Mouse (Mus musculus): ENCODE results near the gene Serpina3c. TPM values are rescaled to one million over a fixed set of nuclear protein-coding genes. Genes with fewer than 3 reads are reported as not detected.

Gene Serpina3c
- total and polyA plus RNA-seq, 3 experiments: not detected

DNA sequence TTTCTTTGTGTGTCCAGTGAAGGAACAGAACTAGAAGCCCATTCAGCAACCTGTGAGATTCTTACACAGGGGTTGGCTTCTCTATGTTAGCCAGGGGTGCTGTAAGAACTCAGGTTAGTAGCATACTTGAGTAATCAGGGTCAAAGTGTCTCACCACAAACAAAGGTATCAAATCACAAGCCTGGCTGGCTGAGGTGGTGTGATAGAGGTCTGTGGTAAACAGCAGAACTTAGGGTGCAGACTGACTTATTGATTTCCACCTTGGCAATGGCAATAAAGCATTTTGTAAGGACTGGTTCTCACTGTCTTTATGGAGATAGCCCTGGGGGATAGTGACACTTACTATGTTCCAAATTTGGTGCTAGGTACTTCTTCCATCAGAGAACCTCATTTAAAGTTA lies 47.8 kb downstream of the Serpina3c start:
- Histone ChIP-seq H3K4me3 (replicated peaks in 1 of 3; ENCODE audit: low read depth in 2 of 3, low read length in 2 of 3, poor library complexity in 1 of 3) (no peak overlapping the region), H3K9ac (ENCODE audit: insufficient read depth, low read depth) (no peak overlapping the region), H3K4me2 (ENCODE audit: insufficient read depth, low read depth, poor library complexity, severe bottlenecking) (no peak overlapping the region), H3K9me3 (replicated peaks; ENCODE audit: low read length) (no peaks in the 10 kb centered on the region), H3K27me3 (replicated peaks) (peaks cover 70% of the 10 kb centered on the region), H3K79me2 (replicated peaks; ENCODE audit: control insufficient read depth, extremely low read depth, insufficient read depth, poor library complexity, severe bottlenecking) (no peaks in the 10 kb centered on the region), H3K27ac (ENCODE audit: insufficient read depth, low read depth) (no peak overlapping the region), H3K4me1 (ENCODE audit: control insufficient read depth in 1 of 2, insufficient read depth in 2 of 2) (no peaks in the 10 kb centered on the region), H3K36me3 (replicated peaks in 1 of 2; ENCODE audit: control insufficient read depth in 1 of 2, insufficient read depth in 1 of 2, low read length in 1 of 2) (no peaks in the 10 kb centered on the region)
- no peak for DNase-seq (ENCODE audit: extremely low read depth)
- in situ Hi-C loops (cut with MboI; ENCODE audit: low pct_ligation_motif_present, low pct_unique_long_range_greater_than_20kb, low sequenced_read_pairs): no loop called here
- dilution Hi-C loops (cut with MboI; ENCODE audit: extremely low pct_ligation_motif_present, extremely low pct_unique_long_range_greater_than_20kb, low sequenced_read_pairs): no loop called here
- no peak for TF ChIP-seq JUND (conservative IDR thresholded peaks at IDR 0.05; ENCODE audit: low read depth, low read length)

DNA sequence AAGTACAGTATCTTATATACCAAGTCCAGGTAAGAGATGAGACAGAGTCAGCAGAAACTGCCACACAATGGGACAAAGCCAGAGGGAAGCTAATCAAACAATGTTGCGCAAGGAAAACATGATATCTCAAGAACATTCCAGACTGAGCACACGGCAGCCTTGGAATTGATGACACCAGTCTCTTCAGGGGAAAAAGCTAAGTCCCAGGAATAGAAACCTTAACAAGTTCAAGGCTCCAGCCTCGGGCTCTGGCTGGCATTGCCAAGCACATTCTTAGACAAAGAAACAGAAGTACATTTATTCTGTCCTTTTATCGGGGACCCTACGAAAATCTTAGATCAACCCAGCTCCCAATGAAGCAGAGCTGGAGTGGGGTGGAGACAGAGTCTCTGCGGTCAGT lies 52.9 kb downstream of the Serpina3c start, which contains the start of gene Serpina5:
Gene Serpina5, plus strand, starts transcription at position 346 of the 400 bp plus-strand sequence.
- Histone ChIP-seq H3K36me3 (replicated peaks in 1 of 2; ENCODE audit: control insufficient read depth in 1 of 2, insufficient read depth in 1 of 2, low read length in 1 of 2) (no peaks in the 10 kb centered on the region), H3K9me3 (replicated peaks; ENCODE audit: low read length) (no peaks in the 10 kb centered on the region), H3K79me2 (replicated peaks; ENCODE audit: control insufficient read depth, extremely low read depth, insufficient read depth, poor library complexity, severe bottlenecking) (no peaks in the 10 kb centered on the region), H3K27ac (ENCODE audit: insufficient read depth, low read depth) (no peak within 1 kb of the TSS), H3K9ac (ENCODE audit: insufficient read depth, low read depth) (no peak within 1 kb of the TSS), H3K4me2 (ENCODE audit: insufficient read depth, low read depth, poor library complexity, severe bottlenecking) (no peak within 1 kb of the TSS), H3K27me3 (replicated peaks) (peaks cover 75% of the 10 kb centered on the region), H3K4me3 (replicated peaks in 1 of 3; ENCODE audit: low read depth in 2 of 3, low read length in 2 of 3, poor library complexity in 1 of 3) (no peak within 1 kb of the TSS), H3K4me1 (ENCODE audit: control insufficient read depth in 1 of 2, insufficient read depth in 2 of 2) (no peaks in the 10 kb centered on the region)
- in situ Hi-C loops (cut with MboI; ENCODE audit: low pct_ligation_motif_present, low pct_unique_long_range_greater_than_20kb, low sequenced_read_pairs) (no loop called here), dilution Hi-C loops (cut with MboI; ENCODE audit: extremely low pct_ligation_motif_present, extremely low pct_unique_long_range_greater_than_20kb, low sequenced_read_pairs) (no loop called here)
- no peak for TF ChIP-seq SMC3 (IDR thresholded peaks at IDR 0.05; ENCODE audit: low read depth, low read length)
- no peak for TF ChIP-seq MXI1 (IDR thresholded peaks at IDR 0.05; ENCODE audit: low read depth, low read length)
- no peak for TF ChIP-seq PAX5 (IDR thresholded peaks at IDR 0.05; ENCODE audit: low read length)
- no peak for TF ChIP-seq MAFK (IDR thresholded peaks at IDR 0.05; ENCODE audit: insufficient replicate concordance, low read length)
- TF ChIP-seq BHLHE40 (IDR thresholded peaks at IDR 0.05; ENCODE audit: low read depth, low read length): no peak
- no peak for TF ChIP-seq USF2 (conservative IDR thresholded peaks at IDR 0.05; ENCODE audit: low read depth, low read length)
- TF ChIP-seq RAD21 (IDR thresholded peaks at IDR 0.05; ENCODE audit: low read depth, low read length): no peak
- no peak for TF ChIP-seq ZMIZ1 (IDR thresholded peaks at IDR 0.05; ENCODE audit: low read depth, low read length)
- TF ChIP-seq HCFC1 (IDR thresholded peaks at IDR 0.05; ENCODE audit: low read depth, low read length): no peak
- no peak for TF ChIP-seq MEF2A (IDR thresholded peaks at IDR 0.05; ENCODE audit: borderline replicate concordance, low read depth, low read length)
- TF ChIP-seq MYC (IDR thresholded peaks at IDR 0.05; ENCODE audit: low read depth, low read length): no peak
- TF ChIP-seq MAZ (IDR thresholded peaks at IDR 0.05; ENCODE audit: low read depth, low read length): no peak
- TF ChIP-seq ZNF384 (IDR thresholded peaks at IDR 0.05; ENCODE audit: low read depth, low read length): no peak
- no peak for TF ChIP-seq ETS1 (conservative IDR thresholded peaks at IDR 0.05; ENCODE audit: low read depth, low read length)
- TF ChIP-seq KAT2A (IDR thresholded peaks at IDR 0.05; ENCODE audit: insufficient replicate concordance, low read length): no peak
- no peak for TF ChIP-seq POLR2A (IDR thresholded peaks at IDR 0.05; ENCODE audit: low read depth, low read length)
- no peak for TF ChIP-seq EP300 (IDR thresholded peaks at IDR 0.05; ENCODE audit: low read length)
- no peak for TF ChIP-seq MAX (IDR thresholded peaks at IDR 0.05; ENCODE audit: low read length)
- no peak for TF ChIP-seq ZKSCAN1 (IDR thresholded peaks at IDR 0.05; ENCODE audit: borderline replicate concordance, low read depth, low read length)
- no peak for TF ChIP-seq ZC3H11A (IDR thresholded peaks at IDR 0.05; ENCODE audit: low read depth, low read length)
- DNase-seq (ENCODE audit: extremely low read depth): no peak

Other genes starting within 250 kb of the Serpina3c start
- gene Serpina1c, start 249.0 kb downstream of the Serpina3c start, total RNA-seq (2012; rRNA removed): not detected in 2 replicates
- gene Serpina1c, start 249.0 kb downstream of the Serpina3c start, total RNA-seq (2014; rRNA removed): not detected in 2 replicates
- not detected in 2 replicates for gene Serpina1c, start 249.0 kb downstream of the Serpina3c start, polyA plus RNA-seq (2012; ENCODE audit: insufficient read length, low read depth)
- gene Serpina1e, start 194.9 kb downstream of the Serpina3c start, total RNA-seq (2012; rRNA removed): not detected in 2 replicates
- gene Serpina1e, start 194.9 kb downstream of the Serpina3c start, total RNA-seq (2014; rRNA removed): not detected in 2 replicates
- not detected in 2 replicates for gene Serpina1e, start 194.9 kb downstream of the Serpina3c start, polyA plus RNA-seq (2012; ENCODE audit: insufficient read length, low read depth)
- gene Serpina11, start 163.9 kb downstream of the Serpina3c start, total RNA-seq (2012; rRNA removed): 0.34 TPM in 2 replicates
- gene Serpina11, start 163.9 kb downstream of the Serpina3c start, total RNA-seq (2014; rRNA removed): 0.43 and 0.50 TPM in 2 replicates
- 0.27 and 0.45 TPM in 2 replicates for gene Serpina11, start 163.9 kb downstream of the Serpina3c start, polyA plus RNA-seq (2012; ENCODE audit: insufficient read length, low read depth)
- gene Serpina9, start 140.1 kb downstream of the Serpina3c start, total RNA-seq (2012; rRNA removed): 0.08 and 0.13 TPM in 2 replicates
- gene Serpina9, start 140.1 kb downstream of the Serpina3c start, total RNA-seq (2014; rRNA removed): 0.36 and 0.42 TPM in 2 replicates
- gene Serpina9, start 140.1 kb downstream of the Serpina3c start, polyA plus RNA-seq (2012; ENCODE audit: insufficient read length, low read depth): 0.23 TPM in 1 of 2 replicates, not detected in the other
- gene Serpina12, start 109.4 kb downstream of the Serpina3c start, total RNA-seq (2012; rRNA removed): not detected in 2 replicates
- gene Serpina12, start 109.4 kb downstream of the Serpina3c start, total RNA-seq (2014; rRNA removed): not detected in 2 replicates
- gene Serpina12, start 109.4 kb downstream of the Serpina3c start, polyA plus RNA-seq (2012; ENCODE audit: insufficient read length, low read depth): 0.08 and 0.09 TPM in 2 replicates
- gene Serpina5, start 52.8 kb downstream of the Serpina3c start, total RNA-seq (2012; rRNA removed): not detected in 2 replicates
- gene Serpina5, start 52.8 kb downstream of the Serpina3c start, total RNA-seq (2014; rRNA removed): not detected in 2 replicates
- gene Serpina5, start 52.8 kb downstream of the Serpina3c start, polyA plus RNA-seq (2012; ENCODE audit: insufficient read length, low read depth): not detected in 2 replicates
- not detected in 2 replicates for gene Serpina3a, start 41.1 kb downstream of the Serpina3c start, total RNA-seq (2012; rRNA removed)
- not detected in 2 replicates for gene Serpina3a, start 41.1 kb downstream of the Serpina3c start, total RNA-seq (2014; rRNA removed)
- not detected in 2 replicates for gene Serpina3a, start 41.1 kb downstream of the Serpina3c start, polyA plus RNA-seq (2012; ENCODE audit: insufficient read length, low read depth)
- gene Serpina3b, start 25.9 kb downstream of the Serpina3c start, total RNA-seq (2012; rRNA removed): not detected in 2 replicates
- not detected in 2 replicates for gene Serpina3b, start 25.9 kb downstream of the Serpina3c start, total RNA-seq (2014; rRNA removed)
- gene Serpina3b, start 25.9 kb downstream of the Serpina3c start, polyA plus RNA-seq (2012; ENCODE audit: insufficient read length, low read depth): not detected in 2 replicates
- 0.08 TPM in 1 of 2 replicates, not detected in the other for gene Serpina3f, start 60.7 kb upstream of the Serpina3c start, total RNA-seq (2012; rRNA removed)
- gene Serpina3f, start 60.7 kb upstream of the Serpina3c start, total RNA-seq (2014; rRNA removed): 0.35 TPM in 1 of 2 replicates, not detected in the other
- 0.22 and 0.51 TPM in 2 replicates for gene Serpina3f, start 60.7 kb upstream of the Serpina3c start, polyA plus RNA-seq (2012; ENCODE audit: insufficient read length, low read depth)
- gene Serpina3g, start 82.4 kb upstream of the Serpina3c start, total RNA-seq (2012; rRNA removed): 0.88 and 1.4 TPM in 2 replicates
- gene Serpina3g, start 82.4 kb upstream of the Serpina3c start, total RNA-seq (2014; rRNA removed): 12.9 and 13.9 TPM in 2 replicates
- gene Serpina3g, start 82.4 kb upstream of the Serpina3c start, polyA plus RNA-seq (2012; ENCODE audit: insufficient read length, low read depth): 9.3 and 11.7 TPM in 2 replicates
- not detected in 2 replicates for gene Serpina3i, start 109.3 kb upstream of the Serpina3c start, total RNA-seq (2012; rRNA removed)
- gene Serpina3i, start 109.3 kb upstream of the Serpina3c start, total RNA-seq (2014; rRNA removed): not detected in 2 replicates
- not detected in 2 replicates for gene Serpina3i, start 109.3 kb upstream of the Serpina3c start, polyA plus RNA-seq (2012; ENCODE audit: insufficient read length, low read depth)
- gene Serpina3j, start 160.7 kb upstream of the Serpina3c start, total RNA-seq (2012; rRNA removed): not detected in 2 replicates
- gene Serpina3j, start 160.7 kb upstream of the Serpina3c start, total RNA-seq (2014; rRNA removed): not detected in 2 replicates
- gene Serpina3j, start 160.7 kb upstream of the Serpina3c start, polyA plus RNA-seq (2012; ENCODE audit: insufficient read length, low read depth): not detected in 2 replicates
- not detected in 2 replicates for gene Serpina3k, start 184.6 kb upstream of the Serpina3c start, total RNA-seq (2012; rRNA removed)
- not detected in 2 replicates for gene Serpina3k, start 184.6 kb upstream of the Serpina3c start, total RNA-seq (2014; rRNA removed)
- not detected in 2 replicates for gene Serpina3k, start 184.6 kb upstream of the Serpina3c start, polyA plus RNA-seq (2012; ENCODE audit: insufficient read length, low read depth)
- not detected in 2 replicates for gene Serpina3m, start 184.6 kb upstream of the Serpina3c start, total RNA-seq (2012; rRNA removed)
- gene Serpina3m, start 184.6 kb upstream of the Serpina3c start, total RNA-seq (2014; rRNA removed): not detected in 2 replicates
- not detected in 2 replicates for gene Serpina3m, start 184.6 kb upstream of the Serpina3c start, polyA plus RNA-seq (2012; ENCODE audit: insufficient read length, low read depth)

Data from CH12.LX (cell line).